Mouse (Mus musculus) G1E (cell line): ENCODE data around the gene Apbb2. TPM values are rescaled to one million over a fixed set of nuclear protein-coding genes. Genes with fewer than 3 reads are reported as not detected.

Experiments used
- ATAC-seq: 2 replicates; pipeline ENCODE4 v1.8.0; 2016; ENCODE audit warnings: mild to moderate bottlenecking; ENCODE audit not compliant: insufficient number of reproducible peaks, poor library complexity, low FRiP score, severe bottlenecking; ENCODE audit errors: extremely low read depth
- DNase-seq: peaks from one replicate; pipeline ENCODE4 v3.0.0; 2012; ENCODE audit warnings: low spot score
- H3K27me3 ChIP-seq: 2 replicates; pipeline ENCODE4 v1.6.1; 2012; ENCODE audit warnings: mild to moderate bottlenecking, low read length, inconsistent platforms; ENCODE audit not compliant: insufficient read depth
- H3K36me3 ChIP-seq: replicated peaks from 2 replicates; pipeline ENCODE3; 2012; ENCODE audit warnings: mild to moderate bottlenecking, inconsistent platforms
- H3K4me1 ChIP-seq: 2 replicates; pipeline ENCODE4 v1.6.1; 2012; ENCODE audit warnings: low read depth, low read length, inconsistent platforms, mixed read lengths; ENCODE audit not compliant: insufficient read depth
- H3K4me3 ChIP-seq: 2 replicates; pipeline ENCODE4 v1.5.1; 2012; ENCODE audit warnings: low read depth, mild to moderate bottlenecking, inconsistent platforms, low read length, moderate library complexity, mixed read lengths
- H3K9me3 ChIP-seq: replicated peaks from 2 replicates; pipeline ENCODE4 v1.6.1; 2012; ENCODE audit warnings: inconsistent platforms
- CTCF ChIP-seq: IDR thresholded peaks from 2 replicates; pipeline ENCODE4 v1.5.1; 2012; ENCODE audit warnings: low read depth, low read length, inconsistent platforms, mixed read lengths
- GATA1 ChIP-seq: IDR thresholded peaks from 2 replicates; pipeline ENCODE4 v1.6.1; 2012; ENCODE audit warnings: borderline replicate concordance, low read length, inconsistent platforms, mixed read lengths
- GATA2 ChIP-seq: IDR thresholded peaks from 2 replicates; pipeline ENCODE4 v1.6.1; 2012; ENCODE audit warnings: low read depth, low read length, inconsistent platforms, borderline replicate concordance
- POLR2AphosphoS5 ChIP-seq: IDR thresholded peaks from 2 replicates; pipeline ENCODE4 v1.6.1; 2012; ENCODE audit warnings: low read depth, low read length, inconsistent platforms; ENCODE audit not compliant: insufficient replicate concordance
- TAL1 ChIP-seq: conservative IDR thresholded peaks from 2 replicates; pipeline ENCODE4 v1.6.1; 2012; ENCODE audit warnings: low read depth, low read length, inconsistent platforms, mixed read lengths
- polyA plus RNA-seq: library from polyadenylated mRNA; stranded (reverse); fragments of >175 nt; gene quantifications from 2 replicates; pipeline ENCODE4 v1.2.3, GENCODE M21; 2012
- total RNA-seq, 2 experiments: library from RNA; stranded (forward) in 1 of 2; stranded (reverse) in 1 of 2; fragments of 200-1000 nt in 1 of 2; fragments of >200 nt in 1 of 2; fragmentation: Nextera tagmentation in 1 of 2; gene quantifications; 2 replicates each; pipeline ENCODE4 v1.2.3; 2014 to 2017

The Apbb2 gene
- total and polyA plus RNA-seq, 3 experiments: 0.16 TPM; not detected in 2

DNA sequence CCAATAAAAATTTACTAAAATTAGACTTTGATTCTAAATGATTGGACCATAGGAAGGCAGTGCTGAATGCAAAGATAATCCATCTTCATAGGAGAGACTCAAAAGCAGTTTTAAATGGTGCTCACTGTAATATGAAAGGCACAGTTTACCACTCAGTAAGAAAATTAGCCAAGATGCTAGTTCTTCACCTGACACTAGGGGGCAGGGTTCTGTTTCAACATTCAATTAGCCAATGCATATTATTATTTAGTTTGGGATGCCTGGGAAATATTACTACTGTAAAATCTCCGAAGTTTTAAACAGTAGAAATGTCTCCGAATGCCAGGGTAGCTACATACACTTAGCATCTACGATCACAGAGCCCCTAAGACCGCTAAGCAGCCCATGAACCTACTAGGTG lies 194.7 kb downstream of the Apbb2 start:
- Histone ChIP-seq H3K4me1 (no peaks in the 10 kb centered on the region), H3K27me3 (no peaks in the 10 kb centered on the region), H3K9me3 (peaks cover 58% of the 10 kb centered on the region), H3K36me3 (no peaks in the 10 kb centered on the region), H3K4me3 (no peak overlapping the region)
- no peak for TF ChIP-seq CTCF
- ATAC-seq: no peak
- DNase-seq: no peak

DNA sequence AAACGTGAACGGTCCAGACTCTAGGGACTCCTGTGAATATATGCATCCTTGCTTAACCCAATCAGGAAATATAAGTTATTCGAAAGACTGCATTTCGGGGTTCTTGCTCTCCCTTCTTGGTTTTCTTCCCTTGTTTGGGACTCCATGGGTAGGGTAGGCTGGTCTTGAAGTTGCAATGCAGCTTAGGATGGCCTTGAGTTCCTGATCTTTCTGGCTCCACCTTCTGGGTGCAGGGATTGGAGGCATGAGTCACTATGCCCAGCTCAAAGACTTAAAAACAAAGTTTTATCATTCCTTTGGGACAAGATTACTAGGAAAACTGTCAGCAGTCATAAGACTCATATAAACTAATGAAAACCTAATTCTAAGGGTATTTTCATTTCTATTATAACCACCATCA lies 195.1 kb downstream of the Apbb2 start:
- no peak for TF ChIP-seq TAL1
- no peak for TF ChIP-seq POLR2AphosphoS5
- no peak for TF ChIP-seq GATA2
- no peak for TF ChIP-seq GATA1
- no peak for TF ChIP-seq CTCF
- no peaks in the 10 kb centered on the region for H3K27me3 ChIP-seq
- ATAC-seq (no peak), DNase-seq (no peak)
- H3K4me3 ChIP-seq: no peak overlapping the region
- H3K9me3 ChIP-seq: peaks cover 55% of the 10 kb centered on the region
- H3K4me1 ChIP-seq: no peaks in the 10 kb centered on the region
- H3K36me3 ChIP-seq: no peaks in the 10 kb centered on the region

DNA sequence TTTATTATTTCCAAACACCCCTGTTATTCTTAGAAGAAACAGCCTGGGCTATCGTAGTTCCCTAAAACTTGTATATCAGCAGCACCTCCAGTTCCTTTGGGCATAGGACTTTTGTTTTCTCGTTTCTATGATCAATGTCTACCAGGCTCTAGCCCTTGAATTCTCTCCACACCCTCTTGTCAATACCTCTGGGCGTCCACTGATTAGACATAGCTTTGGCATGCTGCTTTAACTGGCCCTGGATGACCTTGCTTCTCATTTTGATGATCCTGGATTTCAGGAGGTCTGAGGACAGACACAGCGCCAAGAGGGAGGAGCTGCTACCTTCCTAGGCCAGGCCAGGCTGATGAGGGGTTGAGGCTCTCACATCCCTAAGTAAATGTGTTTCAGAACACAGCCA lies 196.6 kb downstream of the Apbb2 start:
- Histone ChIP-seq H3K9me3 (peaks cover 55% of the 10 kb centered on the region), H3K4me1 (no peaks in the 10 kb centered on the region), H3K36me3 (no peaks in the 10 kb centered on the region), H3K4me3 (no peak overlapping the region), H3K27me3 (no peaks in the 10 kb centered on the region)
- ATAC-seq (no peak), DNase-seq (no peak)
- TF ChIP-seq TAL1: no peak
- no peak for TF ChIP-seq POLR2AphosphoS5
- no peak for TF ChIP-seq CTCF
- no peak for TF ChIP-seq GATA2

DNA sequence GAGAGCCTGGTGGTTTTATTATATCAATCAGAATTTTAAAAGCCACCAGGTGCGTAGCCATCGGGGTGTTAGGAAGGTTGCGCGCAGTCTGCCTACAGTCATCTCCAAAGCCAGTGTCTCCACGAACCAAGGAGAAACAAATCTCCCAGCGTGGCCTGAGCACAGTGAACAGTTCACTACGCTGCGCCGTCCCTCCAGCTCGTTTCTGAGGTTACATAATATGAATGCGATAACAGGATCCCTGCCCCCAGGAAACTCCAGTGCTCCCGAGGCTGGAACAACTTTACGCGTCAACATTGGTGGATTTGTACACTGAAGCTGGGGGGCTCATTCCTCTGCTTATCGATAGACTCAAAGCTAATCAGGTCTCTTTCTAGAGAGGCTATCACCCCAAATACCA lies 197.4 kb downstream of the Apbb2 start:
- H3K27me3 ChIP-seq: no peaks in the 10 kb centered on the region
- H3K9me3 ChIP-seq: peaks cover 57% of the 10 kb centered on the region
- DNase-seq (no peak), ATAC-seq (no peak)
- H3K4me3 ChIP-seq: no peak overlapping the region
- no peaks in the 10 kb centered on the region for H3K36me3 ChIP-seq
- TF ChIP-seq GATA2 (no peak), POLR2AphosphoS5 (no peak), TAL1 (no peak), CTCF (no peak), GATA1 (no peak)
- no peaks in the 10 kb centered on the region for H3K4me1 ChIP-seq

DNA sequence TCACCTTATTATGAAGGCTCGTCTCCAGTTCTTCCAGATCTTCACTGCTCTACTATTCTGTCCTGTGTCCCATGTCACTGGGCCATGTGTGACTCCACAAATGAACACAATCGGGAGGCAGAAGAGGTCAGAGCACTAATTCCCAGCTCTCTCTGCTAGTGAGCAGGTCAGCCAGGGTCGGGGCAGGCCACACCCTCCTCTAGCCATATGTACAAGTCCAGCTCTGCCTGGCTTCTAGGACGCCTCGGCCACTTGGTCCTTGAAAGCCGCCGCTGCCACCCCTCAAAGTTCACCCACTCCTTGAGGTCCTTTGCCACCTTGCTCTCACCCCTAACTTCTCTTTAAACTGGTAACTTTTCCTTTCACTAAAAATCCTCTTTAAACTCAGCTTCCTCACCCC lies 198.6 kb downstream of the Apbb2 start:
- H3K36me3 ChIP-seq: no peaks in the 10 kb centered on the region
- no peak overlapping the region for H3K4me3 ChIP-seq
- TF ChIP-seq POLR2AphosphoS5: no peak
- no peak for TF ChIP-seq TAL1
- DNase-seq: no peak
- peaks cover 54% of the 10 kb centered on the region for H3K9me3 ChIP-seq
- ATAC-seq: no peak
- H3K4me1 ChIP-seq: no peaks in the 10 kb centered on the region
- H3K27me3 ChIP-seq: no peaks in the 10 kb centered on the region

DNA sequence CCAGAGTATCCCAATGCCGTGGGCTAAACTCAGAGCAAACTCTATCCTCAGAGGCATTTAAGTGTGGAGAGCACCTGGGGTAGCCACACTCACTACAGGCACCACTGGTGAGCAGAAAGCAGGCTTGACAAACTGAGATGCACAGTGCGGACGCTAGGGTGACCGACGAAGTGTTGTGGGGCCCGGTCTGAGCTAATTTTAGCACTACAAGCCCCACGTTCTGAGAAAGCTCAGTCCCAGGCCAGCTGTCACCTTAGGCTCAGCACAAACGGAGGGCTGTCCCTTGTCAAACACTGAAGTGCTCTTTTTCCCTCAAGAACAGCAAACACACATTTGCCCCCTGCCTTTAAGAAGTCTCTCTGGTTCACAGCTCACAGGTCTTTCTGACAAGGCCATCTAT lies 201.3 kb downstream of the Apbb2 start:
- Histone ChIP-seq H3K36me3 (no peaks in the 10 kb centered on the region), H3K9me3 (peaks cover 49% of the 10 kb centered on the region), H3K4me1 (no peaks in the 10 kb centered on the region), H3K27me3 (no peaks in the 10 kb centered on the region), H3K4me3 (no peak overlapping the region)
- DNase-seq: no peak
- no peak for ATAC-seq
- TF ChIP-seq GATA1 (no peak), TAL1 (no peak), POLR2AphosphoS5 (no peak), GATA2 (no peak), CTCF (no peak)

DNA sequence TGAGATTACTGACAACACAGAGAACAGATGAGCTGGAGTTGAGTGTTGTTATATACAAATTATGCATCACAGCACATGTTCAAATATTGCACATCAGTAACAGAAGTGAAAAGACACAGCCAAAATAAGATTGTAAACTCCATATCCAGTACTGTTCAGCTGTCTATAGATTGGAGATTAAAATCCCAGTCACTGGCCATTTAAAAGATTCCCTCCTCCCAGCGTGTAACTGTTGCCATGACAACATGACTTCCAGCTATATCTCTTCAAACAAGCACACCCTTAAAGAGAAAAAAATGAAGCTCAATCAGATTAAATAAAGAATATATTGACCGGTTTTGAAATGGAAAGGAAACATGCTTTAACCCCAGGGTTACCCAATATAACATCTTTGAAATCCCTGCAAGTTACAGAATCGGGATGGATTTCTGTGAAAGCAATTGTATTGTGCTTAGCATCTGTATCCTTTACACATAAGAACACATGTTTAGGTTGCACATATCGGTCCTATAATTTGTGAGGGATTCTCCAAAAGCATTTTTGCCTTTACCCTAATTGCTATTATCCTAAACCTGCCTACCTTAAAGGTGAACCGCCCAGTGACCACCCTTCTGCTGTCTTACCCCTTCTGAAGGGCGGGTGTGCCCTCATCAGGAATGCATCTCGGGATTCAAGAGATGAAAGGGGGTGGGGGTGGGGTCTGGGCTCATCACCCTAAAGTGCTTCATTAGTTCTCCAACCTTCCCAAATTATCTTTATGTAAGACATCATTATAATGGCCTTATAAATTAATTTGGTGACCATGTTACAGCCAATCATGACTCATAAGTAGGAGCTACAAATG lies 202.7 kb downstream of the Apbb2 start:
- H3K4me3 ChIP-seq: no peak overlapping the region
- H3K4me1 ChIP-seq: no peaks in the 10 kb centered on the region
- ATAC-seq: no peak
- no peak for DNase-seq
- H3K36me3 ChIP-seq: no peaks in the 10 kb centered on the region
- no peaks in the 10 kb centered on the region for H3K27me3 ChIP-seq
- H3K9me3 ChIP-seq: peaks cover 43% of the 10 kb centered on the region
- TF ChIP-seq TAL1: no peak
- TF ChIP-seq CTCF: no peak
- TF ChIP-seq GATA2: no peak
- TF ChIP-seq POLR2AphosphoS5: no peak
- TF ChIP-seq GATA1: no peak
